Mouse (Mus musculus): ENCODE measurements around the gene Cntrl.

DNA sequence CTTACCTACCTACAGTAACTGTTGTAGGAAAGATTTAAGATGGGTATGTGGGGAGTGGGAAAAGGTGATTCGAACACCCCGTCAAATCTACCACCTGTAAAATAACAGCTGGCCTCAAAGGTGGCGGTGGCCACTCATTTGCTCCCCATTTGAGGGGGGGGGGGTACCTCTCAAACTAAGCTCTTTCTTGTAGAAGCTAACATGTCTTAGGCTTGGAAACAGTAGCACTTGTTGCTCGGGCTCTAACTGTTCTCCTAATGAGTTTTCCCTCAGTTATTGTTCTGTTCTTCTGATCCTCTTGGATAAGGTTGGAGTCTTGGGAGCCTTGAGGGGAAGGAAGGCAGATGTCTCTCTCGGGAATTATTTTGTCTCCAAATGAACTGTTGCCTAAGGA, 23.4 kb downstream of the Cntrl start:
- TF ChIP-seq CTCF (IDR thresholded peaks at IDR 0.05; ENCODE audit: low read depth, low read length) (no peak), POLR2AphosphoS5 (IDR thresholded peaks at IDR 0.05; ENCODE audit: insufficient replicate concordance, low read depth, low read length) (no peak), TAL1 (conservative IDR thresholded peaks at IDR 0.05; ENCODE audit: low read depth, low read length) (no peak), GATA1 (IDR thresholded peaks at IDR 0.05; ENCODE audit: borderline replicate concordance, low read length) (no peak)

Measured in G1E (cell line).